Mouse (Mus musculus) lung, postnatal 0 days (tissue): ENCODE data around the gene Cpa1. TPM values are rescaled to one million over a fixed set of nuclear protein-coding genes. Genes with fewer than 3 reads are reported as not detected.

ENCODE experiments used
- ATAC-seq: fragments of 200-750 bp; cut with Nextera tagmentation; 2 replicates; pipeline ENCODE4 v1.8.0; 2017; ENCODE audit warnings: moderate library complexity
- DNase-seq: peaks from one replicate; pipeline ENCODE4 v3.0.0-alpha.2; 2016; ENCODE audit warnings: low spot score
- H3K27ac ChIP-seq: fragments of 300-500 bp; sonication (generic); 2 replicates; pipeline ENCODE4 v1.5.1; 2014; ENCODE audit warnings: antibody characterized with exemption, mild to moderate bottlenecking, low read length, mixed read lengths
- H3K27me3 ChIP-seq: fragments of 300-500 bp; sonication (generic); replicated peaks from 2 replicates; pipeline ENCODE4 v1.6.1; 2014; ENCODE audit warnings: low read length, mixed read lengths; ENCODE audit not compliant: insufficient read depth
- H3K36me3 ChIP-seq: fragments of 300-500 bp; sonication (generic); 2 replicates; pipeline ENCODE4 v1.6.1; 2014; ENCODE audit warnings: low read length, mixed read lengths; ENCODE audit not compliant: insufficient read depth
- H3K4me1 ChIP-seq: fragments of 300-500 bp; sonication (generic); 2 replicates; pipeline ENCODE4 v1.6.1; 2014; ENCODE audit warnings: antibody characterized with exemption, low read depth, low read length, mixed read lengths; ENCODE audit not compliant: insufficient read depth
- H3K4me2 ChIP-seq: fragments of 300-500 bp; sonication (generic); replicated peaks from 2 replicates; pipeline ENCODE4 v1.6.1; 2014; ENCODE audit warnings: low read depth, mild to moderate bottlenecking, low read length, moderate library complexity, mixed read lengths
- H3K4me3 ChIP-seq: fragments of 300-500 bp; sonication (generic); 2 replicates; pipeline ENCODE4 v1.5.1; 2014; ENCODE audit warnings: low read depth, low read length
- H3K9ac ChIP-seq: fragments of 300-500 bp; sonication (generic); replicated peaks from 2 replicates; pipeline ENCODE4 v1.6.1; 2014; ENCODE audit warnings: low read depth, mild to moderate bottlenecking
- H3K9me3 ChIP-seq: fragments of 300-500 bp; sonication (generic); 2 replicates; pipeline ENCODE4 v1.6.1; 2016; ENCODE audit warnings: low read length, mixed read lengths
- CTCF ChIP-seq: IDR thresholded peaks from 2 replicates; pipeline ENCODE4 v1.5.1; 2016; ENCODE audit warnings: antibody characterized with exemption, mild to moderate bottlenecking
- EP300 ChIP-seq: IDR thresholded peaks from 2 replicates; pipeline ENCODE4 v1.6.1; 2016; ENCODE audit warnings: antibody characterized with exemption, mild to moderate bottlenecking, control low read depth
- WGBS: fragments of 180-500 bp; shearing (Covaris S2); extraction: QIAGEN DNeasy Blood & Tissue Kit; methylation state at CpG from one replicate; pipeline ENCODE4 v1.1.7; 2014; 5-methylcytosine and 5-hydroxymethylcytosine counted together
- polyA plus RNA-seq: library from polyadenylated mRNA; unstranded; fragments of >200 nt; fragmentation: Nextera tagmentation; extraction: Ambion mirVana; gene quantifications from 2 replicates; pipeline ENCODE4 v1.2.1, GENCODE M21; 2015

The Cpa1 gene
- polyA plus RNA-seq, 1 experiment from 2014 or later = 8.8 TPM

GRCm38 (mm10) chr6:30680442-30680841 is 41.4 kb downstream of the Cpa1 start:
- WGBS = 54% methylated on average over 7 of the region's 7 CpGs
- ATAC-seq = no peak
- H3K27me3 ChIP-seq = no peaks in the 10 kb centered on the region
- no peak overlapping the region for H3K4me3 ChIP-seq
- no peak for DNase-seq
- no peaks in the 10 kb centered on the region for H3K9me3 ChIP-seq
- no peak overlapping the region for H3K4me2 ChIP-seq
- H3K9ac ChIP-seq = no peak overlapping the region
- no peaks in the 10 kb centered on the region for H3K36me3 ChIP-seq
- H3K27ac ChIP-seq = no peak overlapping the region
- TF ChIP-seq CTCF (no peak), EP300 (no peak)
- no peaks in the 10 kb centered on the region; the same call in 1 of the 2 replicates for H3K4me1 ChIP-seq

- Histone ChIP-seq H3K9ac (no peak overlapping the region), H3K4me2 (no peak overlapping the region; the same call in 1 of the 2 replicates), H3K36me3 (no peaks in the 10 kb centered on the region), H3K27ac (peak overlapping the region; percentile 52; the same call in 1 of the 2 replicates), H3K27me3 (no peaks in the 10 kb centered on the region), H3K4me1 (no peaks in the 10 kb centered on the region), H3K4me3 (no peak overlapping the region), H3K9me3 (no peaks in the 10 kb centered on the region)
- WGBS = 38% methylated on average over 13 of the region's 13 CpGs
- DNase-seq (peak; percentile 48), ATAC-seq (peak; percentile 48; the same call in 1 of the 2 replicates)
- TF ChIP-seq CTCF (no peak), EP300 (no peak)
Measured at GRCm38 (mm10) chr6:30681935-30682900, 43.2 kb downstream of the Cpa1 start.

- Histone ChIP-seq H3K4me3 (no peak overlapping the region), H3K9ac (no peak overlapping the region), H3K4me1 (no peaks in the 10 kb centered on the region), H3K27me3 (no peaks in the 10 kb centered on the region), H3K27ac (no peak overlapping the region), H3K36me3 (no peaks in the 10 kb centered on the region), H3K9me3 (no peaks in the 10 kb centered on the region), H3K4me2 (no peak overlapping the region)
- TF ChIP-seq CTCF (no peak), EP300 (no peak)
- ATAC-seq (no peak), DNase-seq (no peak)
- WGBS = 89% methylated on average over 1 of the region's 1 CpGs
Measured at GRCm38 (mm10) chr6:30684570-30684969, 45.6 kb downstream of the Cpa1 start.

DNA sequence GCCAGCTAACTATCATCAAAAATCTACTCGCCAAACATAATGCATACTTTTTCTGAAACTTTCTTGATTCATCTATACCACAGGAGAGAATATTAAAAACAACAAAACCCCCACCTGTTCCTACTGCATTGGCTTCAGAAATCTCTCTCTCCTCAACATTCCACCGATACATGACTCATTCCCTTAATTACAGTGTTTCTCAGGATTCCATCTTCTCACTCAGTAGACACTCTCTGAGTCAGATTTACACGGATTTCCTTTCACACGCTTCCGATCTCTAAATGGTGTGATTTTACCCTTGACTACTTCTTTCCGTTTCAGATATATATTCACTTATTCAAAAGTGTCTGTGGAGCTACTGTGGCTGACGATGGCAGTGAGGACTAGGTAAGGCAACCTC is 48.2 kb downstream of the Cpa1 start:
- no peak overlapping the region for H3K9ac ChIP-seq
- H3K27me3 ChIP-seq = no peaks in the 10 kb centered on the region
- no peak for TF ChIP-seq EP300
- no peak for TF ChIP-seq CTCF
- H3K27ac ChIP-seq = no peak overlapping the region
- H3K4me3 ChIP-seq = no peak overlapping the region
- H3K4me2 ChIP-seq = no peak overlapping the region
- H3K9me3 ChIP-seq = no peaks in the 10 kb centered on the region
- ATAC-seq = no peak
- no peaks in the 10 kb centered on the region for H3K4me1 ChIP-seq
- WGBS = 88% methylated on average over 7 of the region's 7 CpGs
- no peak for DNase-seq
- no peaks in the 10 kb centered on the region for H3K36me3 ChIP-seq

DNA sequence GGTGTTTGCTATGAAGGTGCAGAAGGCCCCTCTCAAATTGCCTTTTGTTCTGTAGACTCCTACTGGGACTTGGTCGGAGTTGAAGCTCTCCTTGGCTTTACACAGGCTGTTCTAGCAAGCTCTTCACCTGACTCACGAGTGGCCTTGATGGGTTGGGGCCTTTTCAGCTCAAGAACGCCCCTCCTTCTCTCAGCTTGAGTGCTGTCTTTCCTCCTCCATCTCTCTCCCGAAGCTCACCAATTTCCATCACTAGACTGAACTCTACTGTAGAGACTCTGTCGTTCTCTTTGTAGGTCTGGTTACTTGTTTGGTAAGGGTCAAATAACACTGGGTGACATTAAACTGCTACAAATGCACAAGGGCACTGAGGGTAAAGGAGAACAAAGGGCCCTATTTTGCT is 53.8 kb downstream of the Cpa1 start:
- Histone ChIP-seq H3K4me3 (peak overlapping the region; percentile 56), H3K27me3 (no peaks in the 10 kb centered on the region), H3K36me3 (no peaks in the 10 kb centered on the region), H3K4me1 (peaks cover 5% of the 10 kb centered on the region; the same call in 1 of the 2 replicates), H3K9me3 (no peaks in the 10 kb centered on the region), H3K9ac (peak overlapping the region; percentile 51), H3K27ac (peak overlapping the region; percentile 79), H3K4me2 (peak overlapping the region; percentile 56)
- DNase-seq (peak; percentile 28), ATAC-seq (no peak)
- 57% methylated on average over 5 of the region's 5 CpGs for WGBS
- no peak for TF ChIP-seq EP300
- no peak for TF ChIP-seq CTCF

DNA sequence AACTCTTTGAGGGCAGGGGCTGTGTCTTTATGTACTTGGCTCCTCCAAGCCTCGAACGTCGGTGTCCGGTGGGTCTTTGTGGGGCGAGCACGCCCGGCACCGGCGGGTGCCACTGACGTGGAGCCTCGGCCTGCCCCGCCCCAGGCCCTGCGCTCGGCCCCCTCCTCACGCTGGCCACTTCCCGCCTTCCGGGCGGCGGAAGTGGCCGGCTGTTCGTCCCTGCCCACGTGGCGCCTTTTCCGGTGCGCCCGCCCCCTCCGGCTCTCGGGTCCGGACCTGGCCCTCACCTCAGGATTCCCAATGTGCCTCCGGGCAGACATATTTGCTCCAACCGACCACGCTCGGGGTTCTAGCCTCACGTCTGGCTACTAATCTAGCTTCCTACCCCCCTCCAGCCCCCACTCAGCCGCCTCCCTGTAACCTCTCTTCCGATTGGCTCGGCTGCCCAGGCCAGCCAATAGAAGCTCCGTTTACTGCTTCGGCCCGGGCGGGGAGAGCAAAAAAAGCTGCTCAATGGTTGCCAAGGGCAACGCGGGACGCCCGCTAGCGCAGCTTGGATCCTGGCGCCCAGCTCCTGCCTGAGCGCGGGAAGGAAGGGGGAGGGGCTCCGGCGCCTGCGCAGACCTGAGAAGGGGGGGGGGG is 54.5 kb downstream of the Cpa1 start, which contains the start of gene Cep41:
Gene Cep41, minus strand, starts transcription at position 400 of the 642 bp plus-strand sequence.
- peak within 1 kb of the TSS; percentile 56 for H3K4me3 ChIP-seq
- H3K27me3 ChIP-seq = no peaks in the 10 kb centered on the region
- TF ChIP-seq CTCF (no peak), EP300 (peak; percentile 64)
- DNase-seq (peak; percentile 97), ATAC-seq (peak; percentile 97)
- H3K4me2 ChIP-seq = peak within 1 kb of the TSS; percentile 56
- H3K9ac ChIP-seq = peak within 1 kb of the TSS; percentile 51
- H3K36me3 ChIP-seq = no peaks in the 10 kb centered on the region
- peak within 1 kb of the TSS; percentile 79 for H3K27ac ChIP-seq
- H3K9me3 ChIP-seq = no peaks in the 10 kb centered on the region
- 0% methylated on average over 46 of the region's 52 CpGs for WGBS
- peaks cover 5% of the 10 kb centered on the region; the same call in 1 of the 2 replicates for H3K4me1 ChIP-seq
